ENCODE assay signal across 14 mouse cellular contexts in the genomic region with DNA sequence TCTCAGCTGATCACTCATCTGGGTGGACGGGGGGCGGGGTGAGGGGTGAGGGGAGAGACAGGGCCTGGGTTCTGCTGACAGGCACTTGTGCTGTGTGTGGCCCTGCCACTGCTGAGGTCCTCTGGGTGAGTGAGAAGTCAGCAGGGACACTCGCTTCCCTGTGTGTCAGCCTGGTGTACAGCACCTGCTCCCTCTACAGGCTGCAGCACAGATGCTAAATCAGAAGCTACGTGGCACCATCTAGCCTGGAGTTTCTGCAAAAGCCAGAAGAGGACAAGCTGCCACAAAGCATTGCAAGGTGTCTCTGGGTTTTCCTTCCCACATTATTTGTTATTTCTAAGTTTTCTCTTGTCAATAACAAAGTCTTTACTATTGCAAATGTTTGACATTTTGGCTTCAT.
A peak's percentile ranks its signal among the peaks of the same experiment; 100 is the strongest.
DNase-seq lines count a peak whose midpoint lies in the region; ATAC-seq and TF ChIP-seq lines count a peak whose summit lies in the region.
"Had no signal": no experiment of that assay in that cellular context is flagged by ENCODE, and none has a peak within 500 bp of the region (broad histone marks: within the 10 kb centered on the region; RNA-seq: fewer than 3 reads in every experiment).

No protein-coding gene starts in this region.

- H3K9me3 ChIP-seq in lung, embryonic 14.5 days (ENCODE audit: low read depth, low read length), result no peaks in the 10 kb centered on the region
- H3K9me3 ChIP-seq: forebrain, embryonic 10.5 days had no signal

- H3K27me3 ChIP-seq in lung, embryonic 14.5 days (ENCODE audit: insufficient read depth, low read length), result no peaks in the 10 kb centered on the region

- peak; percentile 33 for TF ChIP-seq CTCF in lung, embryonic 14.5 days (IDR thresholded peaks at IDR 0.05; ENCODE audit: low read depth)
- no peak; the same call in 1 of the 2 replicates for TF ChIP-seq CTCF in brain, embryonic 14.5 days (IDR thresholded peaks at IDR 0.05; ENCODE audit: borderline replicate concordance, extremely low read depth, insufficient read depth, insufficient read length)

- WGBS in lung, embryonic 14.5 days, result 25% methylated on average over 4 of the region's 4 CpGs

- H3K27ac ChIP-seq in lung, embryonic 14.5 days (ENCODE audit: low read depth), result no peak overlapping the region
- H3K27ac ChIP-seq: forebrain, embryonic 10.5 days; macrophage had no signal

- no peak for TF ChIP-seq POLR2A in brain, embryonic 14.5 days (IDR thresholded peaks at IDR 0.05; ENCODE audit: borderline replicate concordance, extremely low read depth, insufficient read depth, insufficient read length, poor library complexity, severe bottlenecking)

- ATAC-seq in frontal cortex, adult (ENCODE audit: low TSS enrichment), result peak; percentile 95
- no peak for ATAC-seq in lung, embryonic 14.5 days (ENCODE audit: insufficient read depth)
- ATAC-seq: inflammation-experienced regulatory T-cells, adult 6 months had no signal

- H3K4me1 ChIP-seq in lung, embryonic 14.5 days (ENCODE audit: insufficient read depth), result no peaks in the 10 kb centered on the region
- H3K4me1 ChIP-seq: forebrain, embryonic 10.5 days had no signal

- no peak overlapping the region for H3K4me3 ChIP-seq in lung, embryonic 14.5 days (ENCODE audit: low read depth, low read length)
- H3K4me3 ChIP-seq: forebrain, embryonic 10.5 days had no signal

- no peak overlapping the region for H3K4me2 ChIP-seq in lung, embryonic 14.5 days

- no peaks in the 10 kb centered on the region for H3K36me3 ChIP-seq in lung, embryonic 14.5 days (ENCODE audit: insufficient read depth)
- H3K36me3 ChIP-seq: forebrain, embryonic 10.5 days had no signal

- H3K9ac ChIP-seq in lung, embryonic 14.5 days, result no peak overlapping the region

- no peak for DNase-seq in frontal cortex, postnatal 25 days (ENCODE audit: low spot score in 2 of 2)
- DNase-seq in lung, embryonic 14.5 days, result no peak
- no peak for DNase-seq in lung, adult 18-20 months
- DNase-seq in brain, embryonic 14.5 days (ENCODE audit: low read depth), result peak; percentile 13
- DNase-seq in left cerebral cortex, adult 18-20 months (ENCODE audit: low spot score in 2 of 2), result peak; percentile 28 to 35
- no peak for DNase-seq in adrenal gland, postnatal 25 days
- DNase-seq in cerebellum, postnatal 14 days, result no peak
- DNase-seq: adrenal gland, adult 2 months; gastrocnemius, postnatal 36 days; liver had no signal

Comparison
In these comparisons a context has a peak if more than half of its experiments do, and no peak if none do; other contexts are left out.
1. DNase-seq: peak in brain, embryonic 14.5 days (single experiment) and left cerebral cortex, adult 18-20 months (2 of 2); none in frontal cortex, postnatal 25 days (0 of 2), lung, embryonic 14.5 days (single experiment), lung, adult 18-20 months (0 of 2), adrenal gland, postnatal 25 days (single experiment) and cerebellum, postnatal 14 days (0 of 2).